Mouse (Mus musculus) liver, postnatal 0 days (tissue): Measurements from ENCODE around the gene Hes7.

Experiments used
- CTCF ChIP-seq: sonication (generic); IDR thresholded peaks from 2 replicates; pipeline ENCODE4 v1.5.1; 2016; ENCODE audit warnings: antibody characterized with exemption, low read depth
- EP300 ChIP-seq: IDR thresholded peaks from 2 replicates; pipeline ENCODE4 v1.6.1; 2016; ENCODE audit warnings: antibody characterized with exemption, low read depth, mild to moderate bottlenecking

DNA sequence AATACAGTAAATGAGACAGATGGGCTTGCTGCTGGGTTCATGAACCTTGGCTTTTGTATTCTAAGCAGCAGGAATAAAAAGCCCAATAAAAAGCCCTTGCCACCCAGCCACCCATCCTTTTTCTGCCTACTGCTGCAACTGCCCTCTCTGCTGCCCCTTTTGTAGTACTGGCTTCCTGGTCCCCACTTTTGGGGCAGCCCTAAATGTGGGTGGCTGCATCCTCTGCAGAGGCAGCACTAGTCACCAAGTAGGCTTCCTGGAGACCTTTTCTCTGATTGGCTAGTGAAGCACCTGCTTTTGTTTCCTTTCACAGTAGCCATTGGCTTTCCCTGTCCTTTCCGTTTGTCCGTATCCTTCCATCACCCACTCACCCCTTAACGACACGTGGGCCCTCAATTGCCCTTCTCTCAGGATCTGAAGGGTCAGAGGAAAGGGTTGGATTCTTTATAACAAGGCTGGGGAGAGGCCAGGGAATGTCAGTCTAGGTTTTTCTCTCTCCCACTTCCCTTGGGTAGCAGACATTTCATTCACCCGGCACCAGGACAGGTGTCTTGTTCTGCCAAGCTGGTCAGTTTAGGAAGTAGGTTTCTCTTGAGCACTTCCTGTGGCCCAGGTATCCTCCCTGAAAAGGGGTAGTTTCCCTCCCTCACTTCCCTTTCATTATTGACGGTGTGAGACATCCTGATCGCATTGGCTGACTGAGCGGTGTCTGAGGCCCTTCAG, 22.0 kb upstream of the Hes7 start:
- TF ChIP-seq EP300: no peak
- TF ChIP-seq CTCF: no peak
